Mouse (Mus musculus) effector memory CD4-positive, alpha-beta T cell, adult 7 months (primary cell): ENCODE results near the gene Hemgn. TPM values are rescaled to one million over a fixed set of nuclear protein-coding genes. Genes with fewer than 3 reads are reported as not detected.

ENCODE experiments used
- polyA plus RNA-seq: library from polyadenylated mRNA; unstranded; fragments of 100-300 nt; shearing (Covaris generic); gene quantifications from one replicate; pipeline ENCODE4 v1.2.1, GENCODE M21; 2017

Hemgn gene
- 0.22 TPM for polyA plus RNA-seq

DNA sequence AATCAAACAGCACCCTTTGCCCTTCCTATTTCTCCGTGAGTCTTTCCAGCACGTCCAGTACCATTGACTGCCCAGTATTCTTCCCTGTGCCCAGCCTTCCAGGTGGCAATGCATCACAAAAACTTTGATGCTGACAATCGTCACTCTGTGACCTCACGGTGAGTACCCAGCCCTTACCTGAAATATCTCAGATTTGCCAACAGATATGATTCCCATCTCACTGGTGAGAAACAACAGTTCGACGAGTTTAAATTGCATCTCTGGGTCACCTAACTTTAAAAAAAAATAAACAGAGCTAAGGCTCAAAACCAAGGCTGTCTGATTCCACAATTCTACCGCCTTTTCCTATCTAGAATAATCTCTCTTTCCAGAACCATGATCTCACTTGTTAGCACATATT, at the start of gene Hemgn:
TSS of gene Hemgn (minus strand) at position 101 of the 400 bp plus-strand sequence.

DNA sequence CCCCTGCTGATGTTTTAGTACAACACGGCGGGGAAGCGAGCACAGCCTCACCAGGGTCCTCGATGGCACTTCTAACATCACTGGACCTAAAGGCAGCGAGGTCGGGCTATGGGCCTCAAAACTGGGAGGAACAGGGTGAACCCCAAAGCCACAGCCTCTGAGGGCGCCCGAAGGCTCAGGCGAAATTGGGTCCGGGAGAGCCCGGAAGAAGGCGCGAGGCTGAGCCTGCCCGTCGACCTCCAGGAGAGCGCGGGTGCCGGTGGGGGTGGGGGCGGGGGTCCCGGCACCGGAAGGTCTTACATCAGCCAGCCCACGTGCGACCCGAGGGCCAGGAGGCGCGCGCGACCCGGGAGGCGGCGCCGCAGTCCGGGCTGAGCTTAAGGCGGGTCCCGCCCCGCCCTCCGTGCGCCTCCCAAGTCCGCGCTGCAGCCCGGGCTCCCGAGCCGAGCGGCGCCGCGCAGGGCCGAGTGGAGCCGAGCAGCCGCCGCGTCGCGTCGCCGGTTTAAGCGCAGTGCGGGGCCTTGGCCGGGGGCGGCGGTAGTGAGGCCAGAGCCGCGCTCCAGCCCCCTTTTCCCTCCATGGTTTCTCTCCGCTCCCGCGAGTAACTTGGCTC, 37.3 kb upstream of the Hemgn start, which contains the start of gene Anp32b:
TSS of gene Anp32b (plus strand) at position 384 of the 613 bp plus-strand sequence.

DNA sequence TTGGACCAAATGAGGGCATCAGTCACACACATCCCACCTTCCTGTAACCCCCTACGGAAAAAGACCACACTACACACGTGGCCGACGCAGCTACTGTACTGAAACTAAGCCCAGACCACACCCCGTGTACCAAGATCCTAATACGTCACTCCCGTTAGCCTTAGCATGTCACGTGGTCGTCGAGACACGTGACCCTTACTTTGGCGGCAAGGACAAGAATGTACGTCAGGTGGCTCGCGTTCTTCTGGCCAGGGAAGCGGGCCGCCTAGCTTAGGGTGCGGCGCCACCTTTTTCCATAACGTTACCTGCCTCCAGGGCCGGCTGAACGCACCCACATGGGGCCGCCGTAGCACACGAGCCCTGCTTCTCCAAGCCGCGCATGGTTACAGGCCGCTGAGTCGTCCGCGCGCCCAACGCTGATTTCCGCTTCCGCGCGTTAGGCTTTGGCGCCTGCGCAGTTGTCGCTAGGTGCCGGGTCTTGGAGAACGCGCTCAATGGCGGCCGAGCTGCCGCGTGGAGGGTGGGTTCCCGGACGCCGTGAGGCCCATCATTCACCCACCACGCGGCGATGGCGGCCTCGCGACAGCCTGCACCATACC, 24.2 kb downstream of the Hemgn start, which contains the start of gene Trmo:
TSS of gene Trmo (minus strand) at position 425 of the 599 bp plus-strand sequence.

Other genes starting within 250 kb of the Hemgn start
- gene Xpa, start 217.2 kb downstream of the Hemgn start, polyA plus RNA-seq: 35.7 TPM
- gene Foxe1, start 69.9 kb downstream of the Hemgn start, polyA plus RNA-seq: 0.27 TPM
- 23.5 TPM for gene Trmo, start 24.1 kb downstream of the Hemgn start, polyA plus RNA-seq
- gene Anp32b, start 37.4 kb upstream of the Hemgn start, polyA plus RNA-seq: 105 TPM
- 57.5 TPM for gene Nans, start 75.7 kb upstream of the Hemgn start, polyA plus RNA-seq
- 45.5 TPM for gene Trim14, start 122.6 kb upstream of the Hemgn start, polyA plus RNA-seq
- 58.1 TPM for gene Coro2a, start 188.7 kb upstream of the Hemgn start, polyA plus RNA-seq
- gene Tbc1d2, start 236.7 kb upstream of the Hemgn start, polyA plus RNA-seq: 1.0 TPM